Mouse (Mus musculus): ENCODE data around the gene Abhd16a. TPM values are rescaled to one million over a fixed set of nuclear protein-coding genes. Genes with fewer than 3 reads are reported as not detected.
A peak's percentile ranks its signal among the peaks of the same experiment; 100 is the strongest.

Gene Abhd16a
- polyA plus RNA-seq, 1 experiment from 2014 or later: 45.2 TPM

- ATAC-seq (ENCODE audit: low FRiP score) (no peak), DNase-seq (ENCODE audit: low spot score, missing footprints) (no peak)
- Histone ChIP-seq H3K27ac (ENCODE audit: low read depth, low read length) (no peak overlapping the region), H3K4me3 (ENCODE audit: low read depth, low read length) (no peak overlapping the region), H3K9me3 (ENCODE audit: control insufficient read depth, low read length) (no peaks in the 10 kb centered on the region), H3K4me2 (no peak overlapping the region), H3K27me3 (ENCODE audit: control insufficient read depth, insufficient read depth, low read length) (peaks cover 11% of the 10 kb centered on the region), H3K4me1 (ENCODE audit: control insufficient read depth, insufficient read depth, low read length) (peaks cover 15% of the 10 kb centered on the region), H3K36me3 (ENCODE audit: control insufficient read depth, insufficient read depth, low read length) (no peaks in the 10 kb centered on the region), H3K9ac (ENCODE audit: low read length) (no peak overlapping the region)
- WGBS: 83% methylated on average over 17 of the region's 17 CpGs
Observed at GRCm38 (mm10) chr17:35068213-35068914, 20.7 kb upstream of the Abhd16a start.

GRCm38 (mm10) chr17:35070556-35071229 lies 18.4 kb upstream of the Abhd16a start:
- Histone ChIP-seq H3K4me2 (no peak overlapping the region), H3K9me3 (ENCODE audit: control insufficient read depth, low read length) (no peaks in the 10 kb centered on the region; the same call in 1 of the 2 replicates), H3K4me3 (ENCODE audit: low read depth, low read length) (no peak overlapping the region), H3K4me1 (ENCODE audit: control insufficient read depth, insufficient read depth, low read length) (peaks cover 3% of the 10 kb centered on the region), H3K9ac (ENCODE audit: low read length) (no peak overlapping the region), H3K27ac (ENCODE audit: low read depth, low read length) (no peak overlapping the region), H3K36me3 (ENCODE audit: control insufficient read depth, insufficient read depth, low read length) (no peaks in the 10 kb centered on the region), H3K27me3 (ENCODE audit: control insufficient read depth, insufficient read depth, low read length) (peaks cover 8% of the 10 kb centered on the region)
- WGBS: 66% methylated on average over 6 of the region's 6 CpGs
- DNase-seq (ENCODE audit: low spot score, missing footprints) (no peak), ATAC-seq (ENCODE audit: low FRiP score) (no peak)

GRCm38 (mm10) chr17:35071454-35071853 lies 17.6 kb upstream of the Abhd16a start:
- Histone ChIP-seq H3K9me3 (ENCODE audit: control insufficient read depth, low read length) (no peaks in the 10 kb centered on the region; the same call in 1 of the 2 replicates), H3K9ac (ENCODE audit: low read length) (no peak overlapping the region), H3K27ac (ENCODE audit: low read depth, low read length) (no peak overlapping the region), H3K4me3 (ENCODE audit: low read depth, low read length) (no peak overlapping the region), H3K4me2 (no peak overlapping the region), H3K4me1 (ENCODE audit: control insufficient read depth, insufficient read depth, low read length) (no peaks in the 10 kb centered on the region), H3K36me3 (ENCODE audit: control insufficient read depth, insufficient read depth, low read length) (no peaks in the 10 kb centered on the region), H3K27me3 (ENCODE audit: control insufficient read depth, insufficient read depth, low read length) (peaks cover 7% of the 10 kb centered on the region; the same call in 1 of the 2 replicates)
- no peak for ATAC-seq (ENCODE audit: low FRiP score)
- 88% methylated on average over 9 of the region's 9 CpGs for WGBS
- no peak for DNase-seq (ENCODE audit: low spot score, missing footprints)

- Histone ChIP-seq H3K9me3 (ENCODE audit: control insufficient read depth, low read length) (no peaks in the 10 kb centered on the region; the same call in 1 of the 2 replicates), H3K27me3 (ENCODE audit: control insufficient read depth, insufficient read depth, low read length) (no peaks in the 10 kb centered on the region)
- WGBS: 61% methylated on average over 17 of the region's 17 CpGs
Observed at GRCm38 (mm10) chr17:35074097-35074496, 15.0 kb upstream of the Abhd16a start.

GRCm38 (mm10) chr17:35076507-35077176 lies 12.4 kb upstream of the Abhd16a start, which contains the start of gene Ly6g6e:
TSS of gene Ly6g6e (plus strand) at chr17:35076902.
- ATAC-seq (ENCODE audit: low FRiP score) (no peak), DNase-seq (ENCODE audit: low spot score, missing footprints) (peak; percentile 81)
- WGBS: 33% methylated on average over 10 of the region's 10 CpGs
- peaks cover 11% of the 10 kb centered on the region; the same call in 1 of the 2 replicates for H3K4me1 ChIP-seq (ENCODE audit: control insufficient read depth, insufficient read depth, low read length)
- peak within 1 kb of the TSS; percentile 46 for H3K4me2 ChIP-seq
- no peaks in the 10 kb centered on the region for H3K36me3 ChIP-seq (ENCODE audit: control insufficient read depth, insufficient read depth, low read length)
- peak within 1 kb of the TSS; percentile 65 for H3K9ac ChIP-seq (ENCODE audit: low read length)
- H3K9me3 ChIP-seq (ENCODE audit: control insufficient read depth, low read length): no peaks in the 10 kb centered on the region; the same call in 1 of the 2 replicates
- H3K27me3 ChIP-seq (ENCODE audit: control insufficient read depth, insufficient read depth, low read length): no peaks in the 10 kb centered on the region
- peak within 1 kb of the TSS; percentile 18; the same call in 1 of the 2 replicates for H3K4me3 ChIP-seq (ENCODE audit: low read depth, low read length)
- H3K27ac ChIP-seq (ENCODE audit: low read depth, low read length): no peak within 1 kb of the TSS

More at GRCm38 (mm10) chr17:35074097-35074496, 15.0 kb upstream of the Abhd16a start:
- peak; percentile 59 for DNase-seq (ENCODE audit: low spot score, missing footprints)
- Histone ChIP-seq H3K4me1 (ENCODE audit: control insufficient read depth, insufficient read depth, low read length) (peaks cover 11% of the 10 kb centered on the region; the same call in 1 of the 2 replicates), H3K36me3 (ENCODE audit: control insufficient read depth, insufficient read depth, low read length) (no peaks in the 10 kb centered on the region), H3K9ac (ENCODE audit: low read length) (no peak overlapping the region), H3K27ac (ENCODE audit: low read depth, low read length) (no peak overlapping the region), H3K4me3 (ENCODE audit: low read depth, low read length) (no peak overlapping the region), H3K4me2 (no peak overlapping the region)
- no peak for ATAC-seq (ENCODE audit: low FRiP score)

GRCm38 (mm10) chr17:35077285-35077684 lies 11.8 kb upstream of the Abhd16a start:
- H3K36me3 ChIP-seq (ENCODE audit: control insufficient read depth, insufficient read depth, low read length): no peaks in the 10 kb centered on the region
- DNase-seq (ENCODE audit: low spot score, missing footprints) (no peak), ATAC-seq (ENCODE audit: low FRiP score) (no peak)
- no peak overlapping the region for H3K27ac ChIP-seq (ENCODE audit: low read depth, low read length)
- H3K9ac ChIP-seq (ENCODE audit: low read length): peak overlapping the region; percentile 65
- no peak overlapping the region for H3K4me3 ChIP-seq (ENCODE audit: low read depth, low read length)
- H3K27me3 ChIP-seq (ENCODE audit: control insufficient read depth, insufficient read depth, low read length): no peaks in the 10 kb centered on the region
- 47% methylated on average over 2 of the region's 2 CpGs for WGBS
- H3K4me1 ChIP-seq (ENCODE audit: control insufficient read depth, insufficient read depth, low read length): peaks cover 11% of the 10 kb centered on the region; the same call in 1 of the 2 replicates
- H3K4me2 ChIP-seq: peak overlapping the region; percentile 46
- no peaks in the 10 kb centered on the region; the same call in 1 of the 2 replicates for H3K9me3 ChIP-seq (ENCODE audit: control insufficient read depth, low read length)

- 12% methylated on average over 12 of the region's 14 CpGs for WGBS
- peak; percentile 90 for DNase-seq (ENCODE audit: low spot score, missing footprints)
Observed at GRCm38 (mm10) chr17:35077786-35078233, 11.3 kb upstream of the Abhd16a start, which contains the start of gene Ly6g6d. TSS of gene Ly6g6d (minus strand) at chr17:35078065.

GRCm38 (mm10) chr17:35079778-35080177 lies 9.3 kb upstream of the Abhd16a start:
- Histone ChIP-seq H3K4me1 (ENCODE audit: control insufficient read depth, insufficient read depth, low read length) (peaks cover 11% of the 10 kb centered on the region; the same call in 1 of the 2 replicates), H3K9me3 (ENCODE audit: control insufficient read depth, low read length) (no peaks in the 10 kb centered on the region; the same call in 1 of the 2 replicates), H3K4me3 (ENCODE audit: low read depth, low read length) (no peak overlapping the region), H3K36me3 (ENCODE audit: control insufficient read depth, insufficient read depth, low read length) (no peaks in the 10 kb centered on the region), H3K4me2 (no peak overlapping the region), H3K9ac (ENCODE audit: low read length) (no peak overlapping the region), H3K27me3 (ENCODE audit: control insufficient read depth, insufficient read depth, low read length) (no peaks in the 10 kb centered on the region), H3K27ac (ENCODE audit: low read depth, low read length) (no peak overlapping the region)
- no peak for ATAC-seq (ENCODE audit: low FRiP score)
- DNase-seq (ENCODE audit: low spot score, missing footprints): no peak
- 77% methylated on average over 9 of the region's 9 CpGs for WGBS

More at GRCm38 (mm10) chr17:35077786-35078233, 11.3 kb upstream of the Abhd16a start, which contains the start of gene Ly6g6d:
- 0 out of 2 replicates have a peak, but pooled peaks have one; percentile 33 for ATAC-seq (ENCODE audit: low FRiP score)
- Histone ChIP-seq H3K36me3 (ENCODE audit: control insufficient read depth, insufficient read depth, low read length) (no peaks in the 10 kb centered on the region), H3K4me3 (ENCODE audit: low read depth, low read length) (peak within 1 kb of the TSS; percentile 18; the same call in 1 of the 2 replicates), H3K27ac (ENCODE audit: low read depth, low read length) (no peak within 1 kb of the TSS), H3K4me2 (peak within 1 kb of the TSS; percentile 46), H3K4me1 (ENCODE audit: control insufficient read depth, insufficient read depth, low read length) (peaks cover 11% of the 10 kb centered on the region; the same call in 1 of the 2 replicates), H3K27me3 (ENCODE audit: control insufficient read depth, insufficient read depth, low read length) (no peaks in the 10 kb centered on the region), H3K9ac (ENCODE audit: low read length) (peak within 1 kb of the TSS; percentile 65), H3K9me3 (ENCODE audit: control insufficient read depth, low read length) (no peaks in the 10 kb centered on the region; the same call in 1 of the 2 replicates)
